In genomic region chr4:81611191-81611590, GRCm38 (mm10) we compare ENCODE assay signal across 18 mouse cellular contexts.
DNase-seq lines count a peak whose midpoint lies in the region; ATAC-seq lines count a peak whose summit lies in the region.
"Had no signal": no experiment of that assay in that cellular context is flagged by ENCODE, and none has a peak within 500 bp of the region (broad histone marks: within the 10 kb centered on the region; RNA-seq: fewer than 3 reads in every experiment).

No protein-coding gene starts in this region.

- no peaks in the 10 kb centered on the region for H3K27me3 ChIP-seq in embryonic facial prominence, embryonic 14.5 days (replicated peaks; ENCODE audit: control insufficient read depth, insufficient read depth, low read length)
- no peaks in the 10 kb centered on the region for H3K27me3 ChIP-seq in embryonic facial prominence, embryonic 10.5 days (replicated peaks; ENCODE audit: low read depth, poor library complexity, severe bottlenecking)
- H3K27me3 ChIP-seq in heart, embryonic 12.5 days (replicated peaks), result no peaks in the 10 kb centered on the region
- H3K27me3 ChIP-seq in heart, embryonic 11.5 days (ENCODE audit: control insufficient read depth, insufficient read depth, low read length), result no peaks in the 10 kb centered on the region
- H3K27me3 ChIP-seq: embryonic facial prominence, embryonic 15.5 days; forebrain, embryonic 15.5 days; hindbrain, embryonic 15.5 days; kidney, embryonic 15.5 days had no signal

- H3K9ac ChIP-seq in embryonic facial prominence, embryonic 14.5 days (ENCODE audit: low read depth, low read length), result no peak overlapping the region
- no peak overlapping the region for H3K9ac ChIP-seq in heart, embryonic 12.5 days
- no peak overlapping the region for H3K9ac ChIP-seq in heart, embryonic 11.5 days (ENCODE audit: low read depth, low read length)
- H3K9ac ChIP-seq: embryonic facial prominence, embryonic 15.5 days; forebrain, embryonic 15.5 days; hindbrain, embryonic 15.5 days; kidney, embryonic 15.5 days had no signal

- no peak overlapping the region for H3K4me3 ChIP-seq in embryonic facial prominence, embryonic 14.5 days (ENCODE audit: low read depth, low read length)
- H3K4me3 ChIP-seq in embryonic facial prominence, embryonic 10.5 days, result no peak overlapping the region
- H3K4me3 ChIP-seq in heart, embryonic 12.5 days, result no peak overlapping the region
- H3K4me3 ChIP-seq in heart, embryonic 11.5 days (ENCODE audit: low read depth, low read length), result no peak overlapping the region
- H3K4me3 ChIP-seq: embryonic facial prominence, embryonic 15.5 days; erythroblast, embryonic 14.5 days; forebrain, embryonic 15.5 days; hindbrain, embryonic 15.5 days; kidney, embryonic 15.5 days had no signal

- no peaks in the 10 kb centered on the region for H3K36me3 ChIP-seq in embryonic facial prominence, embryonic 14.5 days (ENCODE audit: control insufficient read depth, insufficient read depth, low read length)
- H3K36me3 ChIP-seq in embryonic facial prominence, embryonic 10.5 days (replicated peaks), result no peaks in the 10 kb centered on the region
- no peaks in the 10 kb centered on the region for H3K36me3 ChIP-seq in heart, embryonic 12.5 days
- no peaks in the 10 kb centered on the region for H3K36me3 ChIP-seq in heart, embryonic 11.5 days (ENCODE audit: control insufficient read depth, insufficient read depth, low read length)
- H3K36me3 ChIP-seq: embryonic facial prominence, embryonic 15.5 days; forebrain, embryonic 15.5 days; hindbrain, embryonic 15.5 days; kidney, embryonic 15.5 days had no signal

- no peak overlapping the region for H3K4me2 ChIP-seq in embryonic facial prominence, embryonic 14.5 days (ENCODE audit: low read depth, low read length)
- no peak overlapping the region for H3K4me2 ChIP-seq in heart, embryonic 12.5 days
- H3K4me2 ChIP-seq in heart, embryonic 11.5 days, result no peak overlapping the region
- H3K4me2 ChIP-seq: embryonic facial prominence, embryonic 15.5 days; forebrain, embryonic 15.5 days; hindbrain, embryonic 15.5 days; kidney, embryonic 15.5 days had no signal

- WGBS in embryonic facial prominence, embryonic 14.5 days, result 69% methylated on average over 2 of the region's 2 CpGs
- 86% methylated on average over 2 of the region's 2 CpGs for WGBS in embryonic facial prominence, embryonic 10.5 days
- 75% methylated on average over 2 of the region's 2 CpGs for WGBS in heart, embryonic 12.5 days
- 80% methylated on average over 2 of the region's 2 CpGs for WGBS in heart, embryonic 11.5 days (ENCODE audit: insufficient replicate concordance)

- ATAC-seq in embryonic facial prominence, embryonic 14.5 days (ENCODE audit: low read depth), result no peak
- ATAC-seq in heart, embryonic 12.5 days (ENCODE audit: insufficient number of reproducible peaks, low FRiP score), result no peak
- ATAC-seq in heart, embryonic 11.5 days (replicated peaks; ENCODE audit: insufficient number of reproducible peaks, low FRiP score, low TSS enrichment), result no peak
- ATAC-seq in erythroid progenitor cell, adult 5-6 weeks (replicated peaks; ENCODE audit: low FRiP score, poor library complexity, severe bottlenecking), result no peak
- ATAC-seq: forebrain, embryonic 15.5 days; intestine, embryonic 16.5 days had no signal

- H3K4me1 ChIP-seq in embryonic facial prominence, embryonic 14.5 days (ENCODE audit: control insufficient read depth, insufficient read depth, low read length), result no peaks in the 10 kb centered on the region
- H3K4me1 ChIP-seq in embryonic facial prominence, embryonic 10.5 days, result no peaks in the 10 kb centered on the region
- H3K4me1 ChIP-seq in heart, embryonic 12.5 days (replicated peaks), result no peaks in the 10 kb centered on the region
- H3K4me1 ChIP-seq in heart, embryonic 11.5 days (ENCODE audit: control insufficient read depth, insufficient read depth, low read length), result no peaks in the 10 kb centered on the region
- H3K4me1 ChIP-seq: embryonic facial prominence, embryonic 15.5 days; forebrain, embryonic 15.5 days; hindbrain, embryonic 15.5 days; kidney, embryonic 15.5 days had no signal

- intact Hi-C loops in heart, postnatal 10 days (cut with DNase I), result no loop called here

- 0 out of 2 replicates have a peak, but pooled peaks cover 6% of the 10 kb centered on the region for H3K9me3 ChIP-seq in embryonic facial prominence, embryonic 14.5 days (ENCODE audit: control insufficient read depth, low read length)
- H3K9me3 ChIP-seq in embryonic facial prominence, embryonic 10.5 days, result no peaks in the 10 kb centered on the region
- no peaks in the 10 kb centered on the region for H3K9me3 ChIP-seq in heart, embryonic 12.5 days (replicated peaks)
- H3K9me3 ChIP-seq in heart, embryonic 11.5 days (replicated peaks; ENCODE audit: control insufficient read depth, low read length), result no peaks in the 10 kb centered on the region
- H3K9me3 ChIP-seq: embryonic facial prominence, embryonic 15.5 days; forebrain, embryonic 15.5 days; hindbrain, embryonic 15.5 days; kidney, embryonic 15.5 days had no signal

- no peak overlapping the region for H3K27ac ChIP-seq in embryonic facial prominence, embryonic 14.5 days (replicated peaks; ENCODE audit: low read depth, low read length)
- H3K27ac ChIP-seq in embryonic facial prominence, embryonic 10.5 days (replicated peaks), result no peak overlapping the region
- no peak overlapping the region for H3K27ac ChIP-seq in heart, embryonic 12.5 days (ENCODE audit: poor library complexity, severe bottlenecking)
- H3K27ac ChIP-seq in heart, embryonic 11.5 days (ENCODE audit: low read depth, low read length), result no peak overlapping the region
- H3K27ac ChIP-seq: embryonic facial prominence, embryonic 15.5 days; forebrain, embryonic 15.5 days; hindbrain, embryonic 15.5 days; kidney, embryonic 15.5 days had no signal

- DNase-seq in embryonic facial prominence, embryonic 14.5 days (ENCODE audit: low spot score), result peak; percentile 68
- no peak for DNase-seq in embryonic facial prominence, embryonic 10.5 days (ENCODE audit: low spot score)
- DNase-seq in heart, adult 11 months, result peak; percentile 93
- DNase-seq in heart, postnatal 10 days, result peak; percentile 18 to 27
- DNase-seq: adrenal gland, postnatal 14 days; cerebellum, adult 11-12 months; cerebellum, adult 9-11 months; cerebellum, postnatal 36 days; kidney, adult 2 months had no signal
